Mouse (Mus musculus) kidney, postnatal 36 days (tissue): ENCODE results near the gene Sntg2.

ENCODE experiments used
- DNase-seq, 2 experiments: peaks; one replicate each; pipeline ENCODE4 v3.0.0; 2021 to 2022; ENCODE audit warnings: mixed read lengths in 2 of 2

Gene Sntg2

GRCm38 (mm10) chr12:30201031-30201430 lies 172.1 kb downstream of the Sntg2 start:
- no peak for DNase-seq

GRCm38 (mm10) chr12:30200621-30201020 lies 172.6 kb downstream of the Sntg2 start:
- no peak for DNase-seq

DNA sequence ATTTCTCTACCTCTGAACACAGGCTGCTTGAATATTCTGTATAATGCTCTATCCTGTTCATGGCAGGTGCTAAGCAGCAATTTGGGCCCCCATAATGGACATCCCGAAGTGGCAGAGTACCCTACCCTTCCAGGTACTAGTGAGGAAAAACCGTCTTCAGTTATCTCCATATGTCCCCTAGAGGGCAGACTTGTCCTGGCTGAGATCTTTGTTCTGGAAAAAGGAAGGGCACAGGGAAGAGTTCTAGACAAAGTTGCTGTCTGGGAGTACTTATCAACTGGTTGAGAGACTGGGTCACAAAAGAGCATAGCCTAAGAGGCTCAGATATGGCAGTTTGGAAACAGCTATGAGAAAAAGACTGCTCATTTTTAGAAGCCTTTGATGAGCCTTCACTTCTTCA lies 173.4 kb downstream of the Sntg2 start:
- DNase-seq: peak; percentile 17 to 48

DNA sequence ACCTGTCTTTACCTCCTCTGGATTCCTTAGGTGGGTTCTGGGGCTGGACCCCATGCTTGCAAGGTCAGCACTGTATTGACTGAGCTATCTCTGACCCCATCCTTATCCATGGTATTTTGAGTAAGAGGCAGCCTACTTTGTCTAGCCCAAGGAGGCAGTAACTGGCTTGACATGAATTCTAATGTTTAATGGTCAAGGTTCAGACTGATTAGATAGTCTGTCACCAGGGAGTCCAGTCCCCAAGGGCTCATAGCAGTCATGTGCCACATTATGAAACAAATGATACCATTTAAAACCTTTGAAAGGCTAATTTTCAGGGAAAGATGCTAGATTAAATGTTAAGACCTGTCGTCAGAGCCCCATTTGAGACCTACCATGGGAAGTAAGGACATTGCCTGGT lies 174.9 kb downstream of the Sntg2 start:
- DNase-seq: no peak

DNA sequence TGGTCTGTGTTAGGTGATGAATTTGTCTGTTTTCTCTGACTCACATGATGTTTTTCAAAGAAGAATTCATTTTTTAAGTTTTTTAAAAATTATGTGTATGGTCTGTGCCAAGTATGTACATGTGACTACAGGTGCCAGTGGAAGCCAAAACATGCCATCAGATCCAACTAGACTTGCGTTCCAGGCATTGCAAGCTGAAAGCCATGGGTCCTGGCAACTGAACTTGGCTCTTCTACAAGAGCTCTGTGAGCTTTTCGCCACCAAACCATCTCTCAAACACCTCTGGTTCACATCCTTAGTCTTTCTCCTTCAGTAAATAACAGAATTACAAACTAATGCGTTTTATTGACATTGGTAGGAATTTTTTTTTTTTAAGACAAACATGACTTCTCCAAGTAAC lies 191.5 kb downstream of the Sntg2 start:
- DNase-seq: no peak

GRCm38 (mm10) chr12:30179623-30180022 lies 193.6 kb downstream of the Sntg2 start:
- DNase-seq: no peak

DNA sequence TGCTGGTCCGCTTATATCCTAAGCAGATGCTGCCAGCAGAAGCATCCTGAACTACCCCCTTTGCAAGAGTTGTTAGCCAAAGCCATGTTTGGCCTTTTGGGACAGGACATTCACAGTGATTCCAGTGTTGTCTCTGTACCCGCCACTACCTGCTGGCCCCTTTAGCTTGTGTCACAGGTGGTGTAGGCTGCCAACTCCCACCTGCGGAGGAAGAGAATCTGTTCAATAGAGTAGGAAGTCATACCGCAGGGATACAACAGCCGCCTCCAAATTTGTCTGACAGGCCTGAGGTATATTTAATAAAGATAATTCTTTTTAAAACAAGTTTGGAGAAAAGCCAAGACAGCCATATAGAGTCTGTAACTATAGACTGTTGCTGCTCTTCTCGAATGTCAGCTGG lies 195.2 kb downstream of the Sntg2 start:
- DNase-seq: no peak

- DNase-seq: no peak
These were observed 195.6 kb downstream of the Sntg2 start for GRCm38 (mm10) chr12:30177529-30177928.

- DNase-seq: no peak
These were observed 204.7 kb downstream of the Sntg2 start for GRCm38 (mm10) chr12:30168491-30168890.

DNA sequence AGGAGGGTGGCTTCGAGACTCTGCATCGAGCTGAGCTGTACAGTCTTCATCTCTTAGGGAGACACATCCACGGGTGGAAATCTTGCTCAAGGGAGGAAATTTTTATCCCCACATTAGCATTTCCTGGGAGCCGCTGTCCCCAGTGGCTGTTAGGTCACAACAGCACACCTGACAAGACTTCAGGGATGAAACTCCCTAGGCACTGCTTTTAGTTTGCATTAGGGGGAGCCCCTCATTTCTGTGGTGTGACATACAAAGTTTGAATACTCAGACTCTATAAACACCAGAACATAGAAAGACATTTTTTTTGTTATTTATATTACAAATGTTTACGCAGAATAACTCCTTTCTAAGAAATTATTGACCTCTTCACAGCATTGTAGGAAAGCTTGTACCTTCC lies 208.6 kb downstream of the Sntg2 start:
- no peak for DNase-seq

GRCm38 (mm10) chr12:30164005-30164404 lies 209.2 kb downstream of the Sntg2 start:
- DNase-seq: no peak

- no peak for DNase-seq
These were observed 211.3 kb downstream of the Sntg2 start for GRCm38 (mm10) chr12:30161731-30162406.

DNA sequence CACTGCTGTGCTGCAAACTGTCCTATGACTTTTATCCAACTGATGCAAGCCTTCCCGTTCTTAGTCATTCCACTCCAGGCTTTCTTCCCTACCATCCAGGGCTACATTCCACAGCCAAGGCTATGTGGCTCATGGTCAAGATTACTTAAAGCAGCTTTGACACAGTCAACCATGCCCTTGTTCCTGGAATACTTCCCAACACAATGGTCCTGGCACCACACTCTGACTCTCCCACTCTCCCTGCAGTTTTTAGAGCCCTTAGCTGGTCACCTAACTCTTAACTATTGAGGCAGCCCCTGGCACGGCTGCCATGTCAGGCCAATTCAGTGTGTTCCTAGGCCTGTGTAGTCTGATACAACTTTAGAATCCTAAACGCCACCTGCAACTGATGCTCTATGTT lies 212.7 kb downstream of the Sntg2 start:
- peak; percentile 12 to 24 for DNase-seq

DNA sequence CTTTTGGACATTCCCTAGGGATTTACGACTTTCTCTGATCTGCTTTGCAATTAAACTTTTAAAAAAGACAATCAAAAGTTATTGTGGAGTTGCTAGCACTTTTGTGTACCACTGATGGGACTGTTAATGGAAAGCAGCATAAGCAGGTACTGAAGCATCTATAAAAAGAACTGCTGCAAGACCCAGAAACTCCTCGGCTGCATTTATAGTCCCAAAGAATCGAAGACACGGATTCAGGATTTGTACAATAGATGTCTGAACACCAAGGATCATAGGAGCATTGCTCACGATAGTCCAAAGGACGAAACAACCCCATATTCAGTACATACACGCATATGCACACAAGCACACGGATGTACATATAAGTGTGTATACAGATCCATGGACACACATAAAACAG lies 213.4 kb downstream of the Sntg2 start:
- no peak for DNase-seq

- DNase-seq: no peak
These were observed 219.0 kb downstream of the Sntg2 start for GRCm38 (mm10) chr12:30154079-30154673.

DNA sequence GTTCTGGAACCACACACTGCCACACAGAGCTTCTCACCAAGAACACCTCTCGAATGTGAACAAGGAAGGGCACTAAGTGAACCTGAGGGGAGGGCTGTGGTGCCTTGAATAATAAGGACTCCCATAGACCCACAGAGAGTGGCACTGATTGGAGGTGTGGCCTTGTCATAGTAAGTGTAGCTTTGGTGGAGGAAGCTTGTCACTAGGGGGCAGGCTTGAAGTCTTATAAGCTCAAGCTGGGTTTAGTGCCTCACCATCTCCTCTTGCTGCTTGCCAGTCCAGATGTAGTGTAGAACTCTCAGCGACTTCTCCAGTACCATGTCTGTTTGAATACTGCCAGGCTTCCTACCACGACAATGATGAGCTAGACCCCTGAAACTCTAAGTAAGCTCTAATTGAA lies 231.1 kb downstream of the Sntg2 start:
- DNase-seq: peak; percentile 28 to 54

DNA sequence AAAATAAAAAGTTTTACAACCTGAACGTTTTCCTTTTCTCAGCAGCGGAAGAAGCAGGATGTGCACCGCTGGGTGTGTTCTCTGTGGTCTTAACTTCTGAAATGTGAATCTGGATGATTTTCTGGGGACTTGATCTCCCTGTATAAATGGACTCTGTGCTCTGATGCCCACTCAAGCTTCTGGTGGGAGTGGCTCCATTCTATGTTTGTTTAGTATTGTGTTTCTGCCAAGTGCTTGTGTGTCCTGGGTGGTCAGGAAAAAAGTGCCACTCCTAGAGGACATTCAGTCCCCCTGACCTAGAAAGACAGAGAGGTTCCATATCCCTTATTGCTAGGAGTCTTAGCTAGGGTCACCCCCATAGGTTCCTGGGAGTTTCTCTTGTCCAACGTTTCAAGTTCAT lies 240.7 kb downstream of the Sntg2 start, which contains the start of gene Tpo:
TSS of gene Tpo (minus strand) at position 101 of the 400 bp plus-strand sequence.
- DNase-seq: no peak

DNA sequence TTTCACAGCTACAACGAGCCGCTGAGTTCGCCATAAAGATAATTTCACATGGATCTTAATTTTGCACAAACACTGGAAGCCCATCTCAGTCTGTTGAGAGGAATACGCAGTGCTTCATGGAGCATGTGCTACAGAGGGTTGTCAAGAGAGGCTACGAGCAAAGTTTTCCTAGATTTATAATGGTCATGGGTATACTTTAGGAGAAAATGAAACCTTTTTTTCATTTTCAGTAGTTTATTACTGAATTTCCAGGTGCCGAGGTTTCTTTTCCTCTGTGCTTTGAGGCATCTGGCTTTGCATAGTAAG lies 243.8 kb downstream of the Sntg2 start:
- DNase-seq: no peak

GRCm38 (mm10) chr12:30128561-30129410 lies 244.4 kb downstream of the Sntg2 start:
- DNase-seq: peak; percentile 67 to 81
